Mouse (Mus musculus): ENCODE measurements around the gene Eef2k. TPM values are rescaled to one million over a fixed set of nuclear protein-coding genes. Genes with fewer than 3 reads are reported as not detected.

Gene Eef2k
- 8.9 TPM for polyA plus RNA-seq (2017; shearing (Covaris generic))

GRCm38 (mm10) chr7:120842345-120843036 lies at the start of gene Eef2k:
TSS of gene Eef2k (plus strand) at chr7:120842831.

GRCm38 (mm10) chr7:120811834-120812415 lies 30.7 kb upstream of the Eef2k start, which contains the start of gene Gm5737:
TSS of gene Gm5737 (plus strand) at chr7:120812365.

DNA sequence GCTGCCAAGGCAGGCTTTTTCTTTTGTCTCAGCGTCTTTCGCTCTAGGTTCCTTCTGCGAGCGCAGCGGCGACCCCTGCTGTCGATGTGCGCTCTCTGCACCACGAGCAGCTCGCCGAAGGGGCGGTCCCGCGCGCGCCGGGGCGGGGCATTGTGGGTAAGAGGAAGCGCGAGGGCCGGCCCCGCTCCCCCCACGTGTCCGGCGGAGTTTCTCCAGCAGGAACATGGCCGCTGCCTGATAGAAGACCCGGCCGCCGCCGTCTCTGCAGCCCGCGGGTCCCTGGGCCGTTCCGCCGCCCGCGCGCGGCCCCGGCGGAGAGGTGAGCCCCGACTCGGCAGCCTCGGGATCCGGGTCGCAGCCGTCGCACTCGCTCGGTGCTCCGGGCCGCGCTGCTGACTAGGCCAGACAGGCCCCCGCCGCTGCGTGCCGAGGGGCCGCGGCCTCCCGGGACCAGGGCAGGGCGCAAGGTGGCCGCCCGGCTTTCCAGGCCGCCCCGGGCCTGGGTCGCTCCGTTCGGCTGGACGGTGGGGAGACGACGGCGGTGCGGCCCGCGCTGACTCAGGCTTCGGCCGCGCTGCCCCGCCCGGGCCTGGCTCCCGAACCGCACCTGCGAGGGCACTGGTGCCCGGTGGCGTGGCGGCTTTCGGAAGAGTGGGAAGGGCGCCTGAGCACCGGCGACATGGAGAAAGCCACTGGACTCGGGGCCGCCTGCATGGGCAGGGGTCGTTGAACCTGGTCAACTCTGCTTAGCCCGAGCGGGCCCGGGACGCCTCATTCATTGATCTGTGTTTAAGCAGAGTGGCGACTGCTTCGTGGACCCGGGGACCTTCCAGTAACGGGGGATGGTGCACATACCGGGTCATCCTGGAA lies 75.2 kb downstream of the Eef2k start, which contains the start of gene Polr3e:
TSS of gene Polr3e (plus strand) at position 153 of the 870 bp plus-strand sequence.

Other genes with a start within 250 kb of the Eef2k start
- 123 TPM for gene Uqcrc2, start 207.7 kb upstream of the Eef2k start, polyA plus RNA-seq (2017; shearing (Covaris generic))
- gene Pdzd9, start 172.5 kb upstream of the Eef2k start, polyA plus RNA-seq (2017; shearing (Covaris generic)), result not detected
- gene Mosmo, start 165.2 kb upstream of the Eef2k start, polyA plus RNA-seq (2017; shearing (Covaris generic)), result 15.1 TPM
- gene Vwa3a, start 103.5 kb upstream of the Eef2k start, polyA plus RNA-seq (2017; shearing (Covaris generic)), result not detected
- not detected for gene Gm5737, start 30.5 kb upstream of the Eef2k start, polyA plus RNA-seq (2017; shearing (Covaris generic))
- 26.9 TPM for gene Polr3e, start 74.9 kb downstream of the Eef2k start, polyA plus RNA-seq (2017; shearing (Covaris generic))
- gene Cdr2, start 139.5 kb downstream of the Eef2k start, polyA plus RNA-seq (2017; shearing (Covaris generic)), result 12.2 TPM
- 0.67 TPM for gene Mfsd13b, start 139.7 kb downstream of the Eef2k start, polyA plus RNA-seq (2017; shearing (Covaris generic))
- gene Mettl9, start 191.6 kb downstream of the Eef2k start, polyA plus RNA-seq (2017; shearing (Covaris generic)), result 57.2 TPM
- gene Igsf6, start 231.7 kb downstream of the Eef2k start, polyA plus RNA-seq (2017; shearing (Covaris generic)), result not detected
- not detected for gene Otoa, start 238.8 kb downstream of the Eef2k start, polyA plus RNA-seq (2017; shearing (Covaris generic))